Mouse (Mus musculus) megakaryocyte, embryonic 14.5 days (primary cell): ENCODE results near the gene Abcd2.

Experiments used
- FLI1 ChIP-seq: IDR thresholded peaks from 2 replicates; pipeline ENCODE4 v1.6.1; 2012; ENCODE audit warnings: low read length, inconsistent platforms, mixed read lengths
- GATA1 ChIP-seq: IDR thresholded peaks from 3 replicates; pipeline ENCODE4 v1.6.1; 2012; ENCODE audit warnings: mixed read lengths, low read length, inconsistent platforms, borderline replicate concordance

GRCm38 (mm10) chr15:91203521-91203920, 11.9 kb upstream of the Abcd2 start:
- no peak for TF ChIP-seq GATA1
- no peak for TF ChIP-seq FLI1
